Mouse (Mus musculus): ENCODE results near the gene Casp3.

- TF ChIP-seq POLR2A (IDR thresholded peaks at IDR 0.05; ENCODE audit: borderline replicate concordance, control insufficient read depth, low read depth, low read length) (no peak), CTCF (IDR thresholded peaks at IDR 0.05; ENCODE audit: control insufficient read depth, insufficient read depth, low read length) (no peak)
These were observed 43.1 kb upstream of the Casp3 start for GRCm38 (mm10) chr8:46573964-46574363.
